Mouse (Mus musculus) spleen, embryonic (tissue): Measurements from ENCODE around the gene Hist2h3b.
"Not testable (repeated sequence)": the region's sequence is repeated elsewhere in the genome, so short reads cannot be mapped to it uniquely, and the experiment has no call there.

ENCODE experiments used
- CTCF ChIA-PET: fragments of 350-600 bp; sonication (Branson Sonifier 250); formaldehyde crosslinking; loops from one replicate; lab custom pipeline; 2022; lab: Charles Lee

Gene Hist2h3b

DNA sequence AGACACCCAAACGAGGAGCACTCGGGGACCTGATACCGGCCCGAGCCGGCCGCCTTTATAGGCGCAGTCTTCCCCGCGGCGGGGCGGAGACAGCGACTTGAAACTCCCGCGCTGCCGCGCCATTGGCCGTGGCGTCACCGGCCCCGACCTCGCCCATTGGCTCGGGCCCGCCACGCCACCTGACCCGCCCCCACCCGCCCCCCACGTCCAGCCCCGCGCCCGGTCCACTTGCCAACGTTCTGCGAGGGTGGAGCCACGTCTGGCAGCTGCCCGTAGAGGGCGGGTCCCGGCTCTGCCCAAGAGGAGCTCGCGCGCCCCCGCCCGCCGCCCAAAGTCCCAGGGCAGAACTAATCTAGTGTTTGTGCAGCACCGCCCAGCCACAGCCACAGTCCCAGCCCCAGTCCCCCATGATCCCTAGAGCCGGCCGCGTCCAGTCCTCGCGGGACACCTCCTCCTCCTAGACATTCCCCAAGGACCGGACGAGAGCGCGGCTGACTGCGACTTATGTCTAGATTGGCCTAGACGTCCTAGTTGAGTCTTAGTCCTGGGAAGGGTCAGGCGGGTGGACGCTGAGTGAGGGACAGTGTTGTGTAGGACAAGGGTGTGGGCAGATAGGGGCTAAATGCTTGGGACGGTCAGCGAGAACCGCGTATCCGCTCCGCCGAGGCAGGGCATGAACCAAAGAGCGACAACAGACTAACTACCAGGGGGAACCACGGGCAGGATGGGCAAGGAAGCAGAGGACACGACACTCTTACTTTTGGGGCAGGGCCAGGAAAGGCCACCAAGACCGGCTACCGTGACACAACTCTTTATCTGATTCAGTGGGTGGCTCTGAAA, 29.3 kb upstream of the Hist2h3b start, which contains the start of gene Hist2h3c2:
Gene Hist2h3c2 (minus strand): TSS at position 174 of the 840 bp plus-strand sequence.
- CTCF ChIA-PET, result not testable (repeated sequence)

DNA sequence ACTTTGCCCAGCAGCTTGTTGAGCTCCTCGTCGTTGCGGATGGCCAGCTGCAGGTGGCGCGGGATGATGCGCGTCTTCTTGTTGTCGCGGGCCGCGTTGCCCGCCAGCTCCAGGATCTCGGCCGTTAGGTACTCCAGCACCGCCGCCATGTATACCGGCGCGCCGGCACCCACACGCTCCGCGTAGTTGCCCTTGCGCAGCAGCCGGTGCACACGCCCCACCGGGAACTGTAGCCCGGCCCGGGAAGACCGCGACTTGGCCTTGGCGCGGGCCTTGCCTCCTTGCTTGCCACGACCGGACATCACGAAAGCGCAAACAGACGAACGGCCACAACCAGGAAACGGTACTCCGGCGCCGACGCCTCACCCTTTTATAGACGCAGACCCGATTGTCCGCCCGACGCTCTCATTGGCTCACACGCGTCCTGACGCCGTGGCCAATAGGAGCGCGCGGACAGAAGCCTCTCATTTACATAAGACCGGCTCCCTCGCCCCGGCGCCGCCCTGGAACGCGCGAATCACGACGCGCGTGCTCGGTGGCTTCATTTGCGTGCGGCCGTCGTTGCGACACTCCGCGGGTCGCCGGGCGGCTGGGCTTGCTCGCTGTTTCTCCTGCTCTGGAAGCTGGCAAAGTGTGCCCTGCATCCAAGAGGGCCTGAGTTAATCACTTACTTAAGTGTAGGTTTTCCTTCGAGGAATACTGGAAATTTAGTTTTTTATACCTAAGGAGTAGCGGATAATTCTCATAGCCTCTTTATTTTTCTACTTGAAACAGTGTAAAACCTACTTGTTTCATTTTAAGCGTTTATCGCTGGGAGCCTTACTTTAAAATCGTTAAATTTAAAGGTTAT, 28.3 kb upstream of the Hist2h3b start, which contains the start of gene Hist2h2aa2:
Gene Hist2h2aa2 (minus strand): TSS at position 328 of the 850 bp plus-strand sequence.
- CTCF ChIA-PET, result interaction anchor here (0.7 kb wide), 1 partner anchor 505 kb away, joined by 6 read pairs; no protein-coding TSS in a partner anchor

DNA sequence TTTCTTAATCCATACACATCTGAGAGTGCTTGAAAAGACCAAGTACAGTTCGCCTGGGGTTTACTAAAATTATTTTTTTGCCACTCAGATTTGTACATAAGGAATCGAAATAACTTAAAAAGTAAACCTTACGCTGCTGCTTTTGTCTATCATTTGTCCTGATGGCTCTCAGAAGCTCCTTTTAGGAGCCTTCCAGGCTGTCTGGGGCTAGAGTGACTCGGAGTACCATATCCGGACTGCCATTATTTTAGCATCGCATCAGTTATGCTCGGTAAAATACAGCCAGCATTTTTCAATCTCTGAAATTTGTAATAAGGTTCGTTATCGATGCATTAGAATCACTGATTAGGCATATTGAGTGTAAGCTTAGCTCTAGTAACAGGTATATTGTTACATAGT, 27.7 kb upstream of the Hist2h3b start:
- CTCF ChIA-PET, result interaction anchor here (0.6 to 0.7 kb wide), 2 partner anchors 42 to 505 kb away, joined by 4 to 6 read pairs; no protein-coding TSS in a partner anchor

DNA sequence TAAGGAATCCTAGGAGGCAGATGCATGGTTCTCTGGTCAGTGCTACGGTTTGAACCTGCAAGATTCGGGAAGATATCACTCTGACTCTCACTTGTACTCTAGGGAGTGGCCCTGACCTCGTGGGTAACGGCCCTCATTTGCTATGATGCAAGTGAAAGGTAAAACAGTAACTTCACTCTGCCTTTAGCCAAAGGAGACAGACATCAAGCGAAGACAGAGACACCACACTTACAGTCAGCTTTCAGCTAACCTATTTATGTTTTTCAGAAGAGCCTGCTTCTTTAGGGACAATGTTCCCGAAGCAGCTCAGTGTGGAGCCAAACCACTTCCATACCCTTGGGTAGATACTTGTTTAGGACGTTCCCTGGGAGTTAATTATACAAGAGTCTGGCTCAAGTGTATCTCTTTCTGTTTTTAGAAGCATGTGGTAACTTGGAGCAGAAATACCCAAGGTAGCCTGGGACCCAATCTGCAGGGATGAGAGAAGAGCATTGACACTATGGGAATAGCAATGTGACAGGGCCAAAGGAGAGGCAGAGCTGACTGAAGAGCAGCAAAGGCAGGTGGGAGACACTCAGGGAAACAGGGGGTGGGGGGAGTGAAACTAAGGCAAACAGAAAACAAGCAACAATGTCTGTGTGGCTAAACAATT, 24.4 kb upstream of the Hist2h3b start:
- CTCF ChIA-PET, result interaction anchor here (0.5 to 1.2 kb wide), 2 partner anchors 20 to 64 kb away, joined by 3 to 5 read pairs; no protein-coding TSS in a partner anchor

DNA sequence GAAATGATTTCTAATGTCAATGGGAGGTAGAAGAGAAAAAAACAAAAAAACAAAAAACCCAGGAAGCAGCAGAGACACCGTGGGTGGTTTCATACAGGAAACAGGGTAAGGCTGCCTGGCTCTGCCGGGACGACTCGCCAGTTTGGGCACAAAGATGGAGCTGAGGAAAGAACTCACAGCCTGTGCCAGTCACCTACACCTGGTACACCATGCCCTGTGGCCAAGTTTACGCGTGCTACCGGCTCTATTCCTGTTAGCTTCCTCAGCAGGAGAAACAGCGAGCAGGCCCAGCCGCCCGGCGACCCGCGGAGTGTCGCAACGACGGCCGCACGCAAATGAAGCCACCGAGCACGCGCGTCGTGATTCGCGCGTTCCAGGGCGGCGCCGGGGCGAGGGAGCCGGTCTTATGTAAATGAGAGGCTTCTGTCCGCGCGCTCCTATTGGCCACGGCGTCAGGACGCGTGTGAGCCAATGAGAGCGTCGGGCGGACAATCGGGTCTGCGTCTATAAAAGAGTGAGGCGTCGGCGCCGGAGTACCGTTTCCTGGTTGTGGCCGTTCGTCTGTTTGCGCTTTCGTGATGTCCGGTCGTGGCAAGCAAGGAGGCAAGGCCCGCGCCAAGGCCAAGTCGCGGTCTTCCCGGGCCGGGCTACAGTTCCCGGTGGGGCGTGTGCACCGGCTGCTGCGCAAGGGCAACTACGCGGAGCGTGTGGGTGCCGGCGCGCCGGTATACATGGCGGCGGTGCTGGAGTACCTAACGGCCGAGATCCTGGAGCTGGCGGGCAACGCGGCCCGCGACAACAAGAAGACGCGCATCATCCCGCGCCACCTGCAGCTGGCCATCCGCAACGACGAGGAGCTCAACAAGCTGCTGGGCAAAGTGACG, 23.2 kb upstream of the Hist2h3b start, which contains the start of gene Hist2h2aa1:
Gene Hist2h2aa1 (plus strand): TSS at position 495 of the 884 bp plus-strand sequence.
- CTCF ChIA-PET, result not testable (repeated sequence)

DNA sequence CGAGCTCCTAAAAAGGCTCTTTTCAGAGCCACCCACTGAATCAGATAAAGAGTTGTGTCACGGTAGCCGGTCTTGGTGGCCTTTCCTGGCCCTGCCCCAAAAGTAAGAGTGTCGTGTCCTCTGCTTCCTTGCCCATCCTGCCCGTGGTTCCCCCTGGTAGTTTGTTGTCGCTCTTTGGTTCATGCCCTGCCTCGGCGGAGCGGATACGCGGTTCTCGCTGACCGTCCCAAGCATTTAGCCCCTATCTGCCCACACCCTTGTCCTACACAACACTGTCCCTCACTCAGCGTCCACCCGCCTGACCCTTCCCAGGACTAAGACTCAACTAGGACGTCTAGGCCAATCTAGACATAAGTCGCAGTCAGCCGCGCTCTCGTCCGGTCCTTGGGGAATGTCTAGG, 22.4 kb upstream of the Hist2h3b start:
- CTCF ChIA-PET, result not testable (repeated sequence)

DNA sequence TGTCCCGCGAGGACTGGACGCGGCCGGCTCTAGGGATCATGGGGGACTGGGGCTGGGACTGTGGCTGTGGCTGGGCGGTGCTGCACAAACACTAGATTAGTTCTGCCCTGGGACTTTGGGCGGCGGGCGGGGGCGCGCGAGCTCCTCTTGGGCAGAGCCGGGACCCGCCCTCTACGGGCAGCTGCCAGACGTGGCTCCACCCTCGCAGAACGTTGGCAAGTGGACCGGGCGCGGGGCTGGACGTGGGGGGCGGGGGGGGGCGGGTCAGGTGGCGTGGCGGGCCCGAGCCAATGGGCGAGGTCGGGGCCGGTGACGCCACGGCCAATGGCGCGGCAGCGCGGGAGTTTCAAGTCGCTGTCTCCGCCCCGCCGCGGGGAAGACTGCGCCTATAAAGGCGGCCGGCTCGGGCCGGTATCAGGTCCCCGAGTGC, 22.0 kb upstream of the Hist2h3b start, which contains the start of gene Hist2h3c1:
Gene Hist2h3c1 (plus strand): TSS at position 259 of the 430 bp plus-strand sequence.
- CTCF ChIA-PET, result not testable (repeated sequence)

DNA sequence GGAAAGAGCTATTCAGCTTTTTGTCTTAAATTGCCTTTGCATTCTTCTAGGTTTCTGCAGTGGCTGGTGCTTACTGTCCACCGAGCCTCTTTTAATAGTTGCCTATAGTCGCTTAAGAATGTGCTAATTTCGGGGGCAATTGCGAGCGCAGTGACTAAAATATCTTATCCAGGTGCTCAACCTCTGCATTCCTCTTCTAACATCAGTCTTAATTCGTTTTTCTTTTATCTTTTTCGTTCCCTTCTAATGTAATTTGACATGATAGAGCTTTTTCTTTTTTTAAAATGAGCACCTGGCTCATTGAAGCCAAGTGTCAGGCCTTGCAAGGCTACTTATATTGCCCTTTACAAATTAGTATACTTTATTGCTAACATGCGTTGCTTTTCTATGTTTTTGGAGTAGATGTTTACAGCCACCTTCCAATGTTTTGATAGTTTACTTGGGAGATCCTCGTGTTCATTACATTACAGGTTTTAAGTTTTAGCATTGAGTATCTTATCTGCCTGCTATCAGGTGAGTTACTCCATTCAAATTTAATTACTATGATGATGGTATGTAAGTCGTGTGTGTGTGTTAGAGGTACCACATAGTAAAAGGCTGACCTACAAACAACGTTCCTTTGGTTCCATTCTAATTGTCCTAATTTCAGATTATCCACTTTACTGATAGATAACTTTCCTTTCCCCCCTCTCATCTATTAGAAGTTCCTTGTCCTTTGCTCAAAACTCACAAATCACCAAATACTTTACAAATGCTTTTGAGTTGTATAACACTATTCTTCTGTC, 20.9 kb upstream of the Hist2h3b start:
- CTCF ChIA-PET, result interaction anchor here (0.6 kb wide), 1 partner anchor 93 kb away, joined by 5 read pairs; no protein-coding TSS in a partner anchor

DNA sequence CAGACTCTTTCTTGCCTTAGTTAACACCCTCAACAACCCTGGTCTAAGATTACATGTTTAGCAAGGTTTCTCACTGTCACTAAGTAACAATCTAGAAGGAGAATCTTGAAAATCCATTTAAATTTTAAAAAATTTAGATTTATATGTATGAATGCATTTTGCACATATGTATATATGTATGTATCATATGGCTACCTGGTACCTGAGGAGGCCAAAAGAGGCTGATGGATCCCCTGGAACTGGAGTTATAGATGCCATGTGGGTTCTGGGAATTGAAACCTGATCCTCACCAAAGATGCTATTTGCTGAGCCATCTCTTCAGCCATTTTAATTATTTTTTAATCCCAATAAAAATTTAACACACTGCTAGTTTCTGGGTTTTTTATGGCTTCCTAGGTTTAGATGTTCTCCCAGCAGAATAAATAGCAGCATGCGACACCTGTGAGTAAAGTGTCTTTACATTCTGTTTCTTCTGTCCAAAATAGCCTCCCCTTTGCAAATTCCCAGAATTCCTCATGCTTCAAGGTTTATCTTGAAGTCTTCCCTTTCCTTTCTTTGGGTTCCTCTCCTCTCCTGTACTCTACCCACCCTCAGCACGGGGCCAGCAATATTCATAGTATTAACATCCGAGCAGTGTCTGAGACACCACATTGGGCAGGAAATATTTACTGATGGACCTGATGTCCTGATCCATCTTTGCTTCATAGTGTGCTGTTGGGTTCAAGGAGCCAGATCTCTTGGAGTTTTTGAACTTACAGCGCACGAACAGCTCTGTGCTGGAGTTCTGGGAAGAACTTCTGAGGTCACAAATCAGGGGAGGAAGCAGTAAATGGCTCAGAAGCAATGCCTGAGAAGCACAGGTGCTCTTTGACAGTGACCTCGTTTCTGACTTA, 20.1 kb upstream of the Hist2h3b start:
- CTCF ChIA-PET, result no interaction called here

DNA sequence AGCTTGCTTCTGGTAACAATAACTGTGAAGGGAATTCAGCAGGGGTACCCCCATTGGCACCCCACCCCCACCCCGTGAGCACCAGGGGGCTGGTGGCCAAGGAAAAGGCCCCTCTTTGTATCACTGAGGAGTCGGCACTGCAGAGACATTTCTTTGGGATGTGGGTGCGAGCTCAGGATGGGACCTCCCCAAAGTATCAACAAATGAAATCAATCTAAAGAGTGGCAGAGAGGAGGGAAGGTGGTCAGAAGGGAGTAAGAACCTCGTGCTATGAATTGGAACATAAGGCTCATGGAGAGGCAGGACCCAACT, 19.5 kb upstream of the Hist2h3b start:
- CTCF ChIA-PET, result no interaction called here

DNA sequence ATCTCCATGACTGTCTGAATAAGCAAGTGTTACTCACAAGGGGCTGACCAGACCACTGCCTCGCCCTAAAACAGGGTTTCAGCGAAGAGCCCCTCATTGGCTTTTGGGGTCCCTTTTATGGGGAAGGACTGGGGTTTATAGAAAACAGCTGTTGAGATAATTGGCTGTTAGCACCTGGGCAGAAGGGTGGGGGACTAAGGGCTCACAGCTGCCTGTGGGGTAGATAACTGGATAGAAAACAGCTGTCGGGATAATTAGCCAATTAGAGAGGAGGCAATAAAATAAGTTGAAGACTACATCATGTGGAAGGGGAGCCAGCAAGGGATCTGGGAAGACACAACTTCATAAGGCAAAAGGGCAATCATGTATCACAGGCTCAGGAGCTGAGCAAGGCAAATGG, 17.6 kb upstream of the Hist2h3b start:
- CTCF ChIA-PET, result no interaction called here

DNA sequence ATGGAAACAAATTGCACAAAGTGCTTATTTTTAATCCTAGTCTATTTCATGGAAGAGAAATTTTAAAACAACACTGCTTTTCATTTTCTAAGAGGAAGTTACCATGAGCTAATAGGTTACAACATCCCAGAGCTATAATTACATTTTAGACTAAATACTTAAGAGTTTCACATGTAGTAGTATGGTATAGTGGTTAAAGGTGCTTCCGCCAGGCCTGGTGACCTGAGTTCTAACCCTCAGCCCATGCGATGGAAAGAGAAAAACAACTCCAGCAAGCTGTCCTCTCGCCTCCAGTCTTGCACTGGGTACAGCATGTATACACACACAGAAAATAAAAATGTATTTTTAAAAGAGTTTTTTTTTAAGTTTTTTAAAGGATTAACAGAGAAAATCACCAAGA, 16.7 kb upstream of the Hist2h3b start:
- CTCF ChIA-PET, result no interaction called here

DNA sequence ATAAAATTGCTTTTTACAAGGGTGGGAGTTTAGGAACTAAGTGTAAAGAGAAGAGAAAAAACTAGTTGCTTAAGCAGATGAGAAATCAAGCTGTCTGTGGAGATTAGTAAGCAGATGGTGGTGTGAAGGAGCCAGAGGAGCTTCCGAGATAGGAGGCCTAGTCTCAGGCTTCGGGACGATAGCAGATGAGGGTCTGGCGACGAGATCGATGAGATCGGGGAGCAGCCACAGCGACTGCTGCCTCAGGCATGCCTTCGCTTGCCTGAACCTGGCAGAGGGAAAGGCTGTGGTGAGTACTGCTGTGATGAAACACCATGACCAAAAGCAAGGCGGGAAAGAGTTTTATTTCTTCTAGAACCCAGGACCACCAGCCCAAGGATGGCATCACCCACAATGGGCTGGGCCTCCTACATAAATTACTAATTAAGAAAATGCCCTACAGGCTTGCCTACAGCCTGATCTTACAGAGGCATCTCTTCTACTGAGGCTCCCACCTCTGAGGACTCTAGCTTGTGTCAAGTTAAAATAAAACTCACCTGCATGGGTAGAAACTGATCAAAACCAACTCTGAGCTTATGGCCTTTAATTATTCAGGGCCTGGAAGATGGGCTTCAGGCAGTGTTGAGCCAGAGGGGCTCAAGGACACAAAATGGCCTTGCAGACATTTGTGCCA, 13.6 kb upstream of the Hist2h3b start:
- CTCF ChIA-PET, result no interaction called here

DNA sequence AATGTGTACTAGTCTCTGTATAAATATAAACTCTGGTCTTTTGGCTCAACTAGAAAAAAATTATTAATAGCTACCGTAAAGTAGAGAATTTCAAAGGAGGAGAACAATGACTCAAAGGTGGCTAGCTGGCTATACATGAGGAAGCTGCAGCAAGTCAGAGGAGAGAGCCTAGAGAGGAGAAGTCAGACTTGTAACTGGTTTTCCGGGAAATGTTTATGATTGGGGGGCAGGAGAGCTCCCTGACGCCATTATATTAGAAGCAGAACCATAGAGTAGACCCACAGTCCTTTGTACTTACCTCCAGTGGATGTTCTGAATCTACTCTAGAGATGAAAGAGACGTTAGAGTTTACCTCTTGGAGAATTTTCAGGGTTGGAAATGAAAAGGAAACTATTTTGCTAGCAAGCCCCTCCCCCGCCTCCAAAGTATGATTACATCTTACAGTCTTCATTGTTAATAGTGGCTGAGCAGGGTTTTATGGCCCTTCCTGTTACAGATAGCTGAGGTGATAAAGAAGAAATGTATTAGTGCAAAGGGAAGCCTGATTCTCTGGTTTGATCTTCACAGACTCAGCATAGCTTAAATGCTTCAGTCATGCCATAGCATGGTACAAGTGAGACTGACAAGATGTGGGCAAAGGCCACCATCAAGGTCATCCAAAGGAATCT, 12.4 kb upstream of the Hist2h3b start:
- CTCF ChIA-PET, result interaction anchor here (0.7 kb wide), 1 partner anchor 10 kb away, joined by 4 read pairs; no protein-coding TSS in a partner anchor

DNA sequence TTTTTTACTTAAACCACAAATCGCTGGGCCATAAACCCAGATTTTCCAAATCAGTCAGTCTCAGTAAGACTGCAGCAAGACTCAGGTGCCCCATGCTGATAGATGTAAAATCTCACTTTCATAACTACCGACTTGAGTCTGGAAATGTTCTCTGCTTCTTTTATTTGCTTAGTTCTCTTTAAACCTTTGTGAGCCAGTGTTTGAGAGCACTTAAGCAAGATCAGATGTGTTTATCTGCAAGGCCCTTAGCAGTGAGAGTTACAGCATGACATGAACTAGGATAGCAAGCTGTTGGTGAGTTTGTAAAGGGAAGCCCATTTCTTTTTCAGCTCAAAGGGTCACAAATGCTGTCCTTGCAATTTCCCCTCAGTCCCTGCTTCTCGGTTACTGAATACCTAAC, 11.3 kb upstream of the Hist2h3b start:
- CTCF ChIA-PET, result no interaction called here

DNA sequence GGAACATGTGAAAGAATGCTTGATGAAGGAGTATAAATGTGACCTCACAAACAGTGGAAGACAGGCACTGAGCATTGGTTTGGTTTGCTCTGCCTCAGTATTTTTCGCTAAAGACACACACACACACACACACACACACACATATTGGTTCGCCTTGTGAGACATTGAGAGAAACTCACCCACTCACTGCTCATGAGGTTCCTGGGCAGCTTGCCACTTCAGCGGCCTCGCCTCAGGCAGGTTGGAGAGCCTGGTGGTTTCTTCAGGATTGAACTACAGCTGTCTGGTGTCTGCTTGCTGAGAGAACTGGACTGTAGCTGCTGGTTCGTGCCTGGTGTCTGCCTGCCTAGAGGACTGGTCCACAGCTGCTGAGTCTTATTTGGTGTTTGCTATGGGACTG, 8.2 kb upstream of the Hist2h3b start:
- CTCF ChIA-PET, result no interaction called here

DNA sequence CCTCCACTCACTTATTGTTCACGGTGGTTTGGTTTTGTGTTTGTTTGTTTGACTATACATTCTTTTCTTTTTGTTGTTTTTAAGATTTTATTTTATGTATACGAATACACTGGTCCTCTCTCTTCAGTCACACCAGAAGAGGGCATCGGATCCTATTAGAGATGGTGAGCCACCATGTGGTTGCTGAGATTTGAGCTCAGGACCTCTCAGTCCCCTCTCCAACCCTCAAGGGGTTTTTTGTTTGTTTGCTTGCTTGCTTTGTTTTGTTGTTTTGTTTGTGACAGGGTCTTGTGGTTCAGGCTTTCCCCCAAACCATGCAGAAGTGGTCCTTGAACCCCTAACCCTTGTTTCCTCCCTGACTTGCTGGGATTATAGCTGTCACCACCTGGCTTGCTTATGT, 6.8 kb upstream of the Hist2h3b start:
- CTCF ChIA-PET, result interaction anchor here (1.0 kb wide), 1 partner anchor 25 kb away, joined by 3 read pairs; no protein-coding TSS in a partner anchor
